Mouse (Mus musculus) neural tube, embryonic 12.5 days (tissue): Measurements from ENCODE around the gene Defb23. TPM values are rescaled to one million over a fixed set of nuclear protein-coding genes. Genes with fewer than 3 reads are reported as not detected.

Source experiments
- ATAC-seq: fragments of 200-750 bp; cut with Nextera tagmentation; 2 replicates; pipeline ENCODE4 v1.8.0; 2017; ENCODE audit warnings: low read depth, mild to moderate bottlenecking, moderate TSS enrichment, moderate library complexity; ENCODE audit not compliant: low FRiP score
- H3K27ac ChIP-seq: fragments of 300-500 bp; sonication (generic); 2 replicates; pipeline ENCODE4 v1.5.1; 2016
- H3K27me3 ChIP-seq: fragments of 300-500 bp; sonication (generic); replicated peaks from 2 replicates; pipeline ENCODE4 v1.6.1; 2016; ENCODE audit warnings: mild to moderate bottlenecking
- H3K36me3 ChIP-seq: fragments of 300-500 bp; sonication (generic); 2 replicates; pipeline ENCODE4 v1.6.1; 2016; ENCODE audit warnings: mild to moderate bottlenecking
- H3K4me1 ChIP-seq: fragments of 300-500 bp; sonication (generic); 2 replicates; pipeline ENCODE4 v1.6.1; 2016
- H3K4me2 ChIP-seq: fragments of 300-500 bp; sonication (generic); replicated peaks from 2 replicates; pipeline ENCODE4 v1.6.1; 2016; ENCODE audit warnings: mild to moderate bottlenecking
- H3K4me3 ChIP-seq: fragments of 300-500 bp; sonication (generic); 2 replicates; pipeline ENCODE4 v1.5.1; 2016
- H3K9ac ChIP-seq: fragments of 300-500 bp; sonication (generic); 2 replicates; pipeline ENCODE4 v1.6.1; 2016; ENCODE audit warnings: mild to moderate bottlenecking
- H3K9me3 ChIP-seq: fragments of 300-500 bp; sonication (generic); 2 replicates; pipeline ENCODE4 v1.6.1; 2016; ENCODE audit warnings: mild to moderate bottlenecking
- WGBS: fragments of 180-500 bp; shearing (Covaris S2); methylation state at CpG from one replicate; pipeline ENCODE4 v1.1.7; 2016; 5-methylcytosine and 5-hydroxymethylcytosine counted together
- polyA plus RNA-seq: library from polyadenylated mRNA; unstranded; fragments of >200 nt; fragmentation: Nextera tagmentation; extraction: Ambion mirVana; gene quantifications from 2 replicates; pipeline ENCODE4 v1.2.1, GENCODE M21; 2016

The Defb23 gene
- polyA plus RNA-seq, result not detected in 2 replicates

DNA sequence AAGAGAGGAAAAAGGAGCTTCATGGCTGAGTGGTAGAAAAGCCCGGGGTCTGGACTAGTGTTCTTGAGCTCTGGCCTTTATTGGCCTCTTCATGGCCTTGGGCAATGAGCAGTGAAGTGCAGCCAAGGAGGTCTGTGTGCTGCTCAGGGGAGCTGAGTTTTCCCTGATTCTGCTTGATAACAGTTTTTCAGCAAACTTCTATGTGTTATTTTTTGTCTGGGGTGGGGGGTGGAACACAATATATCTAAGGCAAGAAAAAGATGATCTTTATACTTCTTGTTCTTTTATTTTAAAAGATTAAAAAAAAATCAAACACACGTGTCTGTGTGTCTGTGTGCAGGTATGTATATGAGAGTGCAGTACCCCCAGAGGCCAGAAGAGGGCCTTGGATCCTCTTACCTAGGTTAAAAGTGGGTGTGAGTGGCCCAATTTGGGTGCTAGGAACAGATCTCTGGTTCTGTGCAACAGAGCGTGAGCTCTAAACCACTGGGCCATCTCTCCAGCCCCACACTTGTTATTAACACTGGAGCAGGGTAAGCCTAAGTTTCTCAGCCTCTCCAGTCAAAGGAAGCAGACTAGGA is at the start of gene Defb23:
Gene Defb23, minus strand, starts transcription at position 51 of the 581 bp plus-strand sequence.
- Histone ChIP-seq H3K9me3 (no peaks in the 10 kb centered on the region; the same call in 1 of the 2 replicates), H3K9ac (no peak within 1 kb of the TSS), H3K4me3 (no peak within 1 kb of the TSS), H3K27ac (no peak within 1 kb of the TSS), H3K27me3 (no peaks in the 10 kb centered on the region), H3K4me2 (no peak within 1 kb of the TSS), H3K36me3 (no peaks in the 10 kb centered on the region), H3K4me1 (no peaks in the 10 kb centered on the region)
- no peak for ATAC-seq
- WGBS, result 91% methylated on average over 3 of the region's 3 CpGs

DNA sequence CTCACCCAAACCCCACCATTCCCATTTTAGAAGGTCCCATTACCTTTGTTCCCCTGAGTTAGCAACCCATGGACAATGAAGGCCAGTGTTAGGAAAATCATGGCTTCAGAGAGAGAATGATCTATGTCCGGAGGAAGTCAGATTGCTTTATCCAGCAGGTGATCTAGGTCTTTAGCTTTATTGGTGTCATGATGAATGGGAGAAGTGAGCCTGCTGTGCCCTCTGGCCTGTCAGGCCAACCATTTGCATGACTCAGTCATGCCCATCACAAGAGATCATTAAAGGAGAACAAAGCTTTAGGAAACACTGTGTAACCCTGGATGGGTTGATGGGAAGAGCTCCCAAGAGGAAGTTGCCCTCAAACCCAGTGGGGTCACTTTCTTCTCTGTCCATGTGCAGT is 47.2 kb upstream of the Defb23 start, which contains the start of gene Defb26:
Gene Defb26, minus strand, starts transcription at position 101 of the 400 bp plus-strand sequence.
- no peak for ATAC-seq
- no peaks in the 10 kb centered on the region for H3K36me3 ChIP-seq
- 65% methylated on average over 1 of the region's 1 CpGs for WGBS
- no peaks in the 10 kb centered on the region for H3K27me3 ChIP-seq
- no peak within 1 kb of the TSS for H3K9ac ChIP-seq
- H3K27ac ChIP-seq, result no peak within 1 kb of the TSS
- H3K4me1 ChIP-seq, result no peaks in the 10 kb centered on the region
- H3K4me3 ChIP-seq, result no peak within 1 kb of the TSS
- H3K4me2 ChIP-seq, result no peak within 1 kb of the TSS
- H3K9me3 ChIP-seq, result no peaks in the 10 kb centered on the region

DNA sequence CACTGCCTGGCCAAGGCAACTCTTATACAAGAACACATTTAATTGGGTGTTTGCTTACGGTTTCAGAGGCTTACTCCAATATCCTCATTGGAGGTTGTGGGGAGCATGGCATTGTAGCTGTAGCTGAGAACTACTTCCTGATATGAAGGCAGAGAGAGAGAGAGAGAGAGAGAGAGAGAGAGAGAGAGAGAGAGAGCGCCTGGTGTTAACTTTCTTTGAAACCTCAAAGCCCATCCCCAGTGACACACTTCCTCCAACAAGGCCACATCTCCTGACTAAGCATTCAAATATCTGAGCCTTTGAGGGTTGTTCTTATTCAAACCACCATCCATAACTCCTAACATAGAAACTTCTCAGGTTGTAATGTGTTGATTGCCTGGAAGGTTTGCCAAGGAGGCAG is 39.5 kb upstream of the Defb23 start:
- 90% methylated on average over 2 of the region's 2 CpGs for WGBS
- H3K4me1 ChIP-seq, result no peaks in the 10 kb centered on the region
- H3K4me2 ChIP-seq, result no peak overlapping the region
- H3K36me3 ChIP-seq, result no peaks in the 10 kb centered on the region
- H3K27ac ChIP-seq, result no peak overlapping the region
- H3K9me3 ChIP-seq, result no peaks in the 10 kb centered on the region
- H3K9ac ChIP-seq, result no peak overlapping the region
- no peaks in the 10 kb centered on the region for H3K27me3 ChIP-seq
- no peak for ATAC-seq
- no peak overlapping the region for H3K4me3 ChIP-seq

GRCm38 (mm10) chr2:152500863-152501229 is 36.4 kb upstream of the Defb23 start:
- Histone ChIP-seq H3K36me3 (no peaks in the 10 kb centered on the region), H3K4me2 (no peak overlapping the region), H3K27ac (no peak overlapping the region), H3K4me3 (no peak overlapping the region), H3K4me1 (no peaks in the 10 kb centered on the region), H3K27me3 (no peaks in the 10 kb centered on the region), H3K9me3 (no peaks in the 10 kb centered on the region), H3K9ac (no peak overlapping the region)
- 81% methylated on average over 6 of the region's 6 CpGs for WGBS
- ATAC-seq, result no peak

GRCm38 (mm10) chr2:152500204-152500862 is 35.9 kb upstream of the Defb23 start:
- Histone ChIP-seq H3K4me1 (no peaks in the 10 kb centered on the region), H3K4me3 (no peak overlapping the region), H3K4me2 (no peak overlapping the region), H3K9ac (no peak overlapping the region), H3K36me3 (no peaks in the 10 kb centered on the region), H3K9me3 (no peaks in the 10 kb centered on the region), H3K27ac (no peak overlapping the region), H3K27me3 (no peaks in the 10 kb centered on the region)
- WGBS, result 83% methylated on average over 7 of the region's 7 CpGs
- no peak for ATAC-seq

- no peak overlapping the region for H3K27ac ChIP-seq
- no peak overlapping the region for H3K4me2 ChIP-seq
- ATAC-seq, result no peak
- H3K9ac ChIP-seq, result no peak overlapping the region
- no peaks in the 10 kb centered on the region for H3K36me3 ChIP-seq
- no peaks in the 10 kb centered on the region for H3K4me1 ChIP-seq
- no peaks in the 10 kb centered on the region for H3K9me3 ChIP-seq
- WGBS, result 85% methylated on average over 6 of the region's 6 CpGs
- no peak overlapping the region for H3K4me3 ChIP-seq
- H3K27me3 ChIP-seq, result no peaks in the 10 kb centered on the region
Measured at GRCm38 (mm10) chr2:152498020-152498419, 33.6 kb upstream of the Defb23 start.

- no peaks in the 10 kb centered on the region for H3K27me3 ChIP-seq
- H3K36me3 ChIP-seq, result no peaks in the 10 kb centered on the region
- no peak overlapping the region for H3K4me3 ChIP-seq
- H3K9ac ChIP-seq, result no peak overlapping the region
- no peak overlapping the region for H3K27ac ChIP-seq
- H3K4me1 ChIP-seq, result no peaks in the 10 kb centered on the region
- no peak for ATAC-seq
- no peaks in the 10 kb centered on the region for H3K9me3 ChIP-seq
- WGBS, result 81% methylated on average over 6 of the region's 6 CpGs
- H3K4me2 ChIP-seq, result no peak overlapping the region
Measured at GRCm38 (mm10) chr2:152493151-152493550, 28.7 kb upstream of the Defb23 start.

DNA sequence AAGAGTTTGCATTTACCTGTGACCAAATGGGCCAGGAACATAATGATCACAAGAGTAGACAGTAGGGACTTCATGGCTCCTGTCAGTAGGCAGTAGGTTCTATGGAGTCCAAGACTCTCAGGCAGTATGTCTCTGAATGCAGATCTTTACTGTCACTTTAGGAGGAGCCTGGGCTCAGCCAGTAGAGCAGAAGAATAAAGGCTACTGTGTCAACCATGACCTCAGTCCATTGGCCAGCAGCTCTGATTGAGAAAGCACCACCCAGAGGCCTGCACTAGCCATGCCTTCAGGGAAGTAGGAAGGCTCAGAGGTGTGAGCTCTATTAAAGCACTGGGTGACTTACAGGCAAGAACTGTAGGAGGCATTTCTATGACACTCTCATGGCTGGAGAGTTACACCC is 25.6 kb upstream of the Defb23 start, which contains the start of gene Defb22:
Gene Defb22, minus strand, starts transcription at position 101 of the 400 bp plus-strand sequence.
- H3K9ac ChIP-seq, result no peak within 1 kb of the TSS
- H3K4me1 ChIP-seq, result no peaks in the 10 kb centered on the region
- no peak within 1 kb of the TSS for H3K27ac ChIP-seq
- no peaks in the 10 kb centered on the region for H3K36me3 ChIP-seq
- H3K4me2 ChIP-seq, result no peak within 1 kb of the TSS
- H3K4me3 ChIP-seq, result no peak within 1 kb of the TSS
- no peak for ATAC-seq
- H3K9me3 ChIP-seq, result no peaks in the 10 kb centered on the region
- no peaks in the 10 kb centered on the region for H3K27me3 ChIP-seq

DNA sequence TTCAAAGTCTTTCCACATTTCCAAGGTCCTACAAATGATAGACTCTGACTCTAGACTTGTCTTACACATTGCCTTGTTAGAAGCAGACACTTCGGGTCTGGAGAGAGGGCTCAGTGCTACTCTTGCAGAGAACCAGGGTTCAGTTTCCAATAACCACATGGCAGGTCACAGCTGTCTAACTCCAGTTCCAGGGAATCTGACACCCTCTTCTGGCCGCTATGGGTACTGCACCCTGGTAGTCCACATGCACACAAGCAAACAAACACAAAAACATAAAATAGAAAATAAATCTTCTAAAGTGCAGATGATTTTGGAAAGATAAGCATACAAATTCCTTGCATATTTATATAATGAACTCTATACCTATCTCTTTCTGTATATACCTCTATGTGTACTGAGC is 22.6 kb upstream of the Defb23 start:
- no peak for ATAC-seq

DNA sequence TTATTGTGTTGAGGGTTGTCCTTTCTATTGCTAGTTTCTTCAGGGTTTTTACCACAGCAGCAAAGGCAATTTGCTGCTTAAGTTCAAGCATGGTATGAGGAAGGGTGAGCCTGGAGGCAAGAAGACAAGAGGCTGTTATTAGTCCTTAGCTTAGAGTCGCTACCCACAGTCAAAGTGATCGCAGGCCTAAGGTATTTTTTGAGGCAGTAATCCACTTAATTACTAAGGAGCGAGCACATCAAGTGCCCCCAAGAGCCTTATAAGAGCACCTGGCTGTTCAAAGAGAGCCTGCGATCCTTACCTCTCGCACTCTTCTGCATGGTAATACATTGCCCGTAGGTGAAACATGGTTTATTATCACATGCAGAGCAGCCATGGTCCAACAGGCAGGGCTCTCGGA is 17.3 kb upstream of the Defb23 start:
- Histone ChIP-seq H3K4me1 (no peaks in the 10 kb centered on the region), H3K9me3 (no peaks in the 10 kb centered on the region), H3K4me2 (no peak overlapping the region), H3K4me3 (no peak overlapping the region), H3K27ac (no peak overlapping the region), H3K27me3 (no peaks in the 10 kb centered on the region), H3K9ac (no peak overlapping the region), H3K36me3 (no peaks in the 10 kb centered on the region)
- ATAC-seq, result no peak
- WGBS, result 90% methylated on average over 7 of the region's 7 CpGs

More for the DNA sequence above, 22.6 kb upstream of the Defb23 start:
- Histone ChIP-seq H3K9me3 (no peaks in the 10 kb centered on the region), H3K9ac (no peak overlapping the region), H3K27ac (no peak overlapping the region), H3K27me3 (no peaks in the 10 kb centered on the region), H3K4me3 (no peak overlapping the region), H3K36me3 (no peaks in the 10 kb centered on the region), H3K4me1 (no peaks in the 10 kb centered on the region), H3K4me2 (no peak overlapping the region)
- WGBS, result 78% methylated on average over 2 of the region's 2 CpGs

- Histone ChIP-seq H3K4me3 (no peak overlapping the region), H3K9me3 (no peaks in the 10 kb centered on the region), H3K27ac (no peak overlapping the region), H3K27me3 (no peaks in the 10 kb centered on the region), H3K4me2 (no peak overlapping the region), H3K36me3 (no peaks in the 10 kb centered on the region), H3K4me1 (no peaks in the 10 kb centered on the region), H3K9ac (no peak overlapping the region)
- ATAC-seq, result no peak
- 91% methylated on average over 3 of the region's 3 CpGs for WGBS
Measured at GRCm38 (mm10) chr2:152480881-152481280, 16.5 kb upstream of the Defb23 start.

DNA sequence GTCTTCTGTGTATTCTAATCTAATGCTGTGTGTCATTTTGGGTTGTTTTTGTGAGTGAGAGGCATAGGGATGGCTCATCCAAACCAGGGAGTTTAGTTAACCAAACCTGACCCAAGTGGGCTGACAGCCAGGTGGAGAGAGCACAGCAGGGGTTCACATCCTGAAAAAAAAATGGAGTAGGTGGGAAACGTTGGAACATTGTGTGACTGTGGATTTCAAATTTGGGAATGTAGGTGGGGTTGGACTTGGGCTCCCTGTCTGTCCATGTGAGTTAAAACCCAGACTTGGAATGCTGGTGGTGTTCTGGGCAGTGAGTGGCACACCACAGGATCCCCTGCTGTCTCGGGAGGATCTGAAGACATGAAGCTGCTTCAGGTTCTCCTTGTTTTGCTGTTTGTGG is 12.3 kb upstream of the Defb23 start, which contains the start of gene Defb20:
Gene Defb20, plus strand, starts transcription at position 301 of the 400 bp plus-strand sequence.
- WGBS, result 70% methylated on average over 2 of the region's 2 CpGs
- ATAC-seq, result no peak
- H3K36me3 ChIP-seq, result no peaks in the 10 kb centered on the region

DNA sequence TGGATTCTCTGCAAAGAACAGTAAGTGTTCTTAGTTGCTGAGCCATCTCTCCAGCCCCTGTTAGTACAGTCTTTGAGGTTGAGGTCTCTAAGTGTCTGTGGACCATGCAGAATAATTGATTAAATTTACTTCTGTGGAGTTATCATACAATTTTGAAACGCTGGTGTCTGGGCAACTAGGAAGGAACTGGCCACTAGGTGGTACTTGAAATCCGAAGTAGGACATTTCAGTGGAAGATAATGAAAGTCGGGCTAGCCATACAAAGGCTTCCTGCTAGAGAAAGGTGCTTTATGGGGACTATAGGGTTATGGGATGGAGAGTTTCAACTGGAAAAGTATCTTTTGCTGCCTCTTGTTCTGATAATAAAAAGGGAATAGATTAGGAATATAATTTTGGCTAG is 8.0 kb upstream of the Defb23 start:
- Histone ChIP-seq H3K27ac (no peak overlapping the region), H3K9ac (no peak overlapping the region), H3K36me3 (no peaks in the 10 kb centered on the region)

More for the DNA sequence above, 12.3 kb upstream of the Defb23 start, which contains the start of gene Defb20:
- Histone ChIP-seq H3K27ac (no peak within 1 kb of the TSS), H3K4me3 (no peak within 1 kb of the TSS), H3K27me3 (no peaks in the 10 kb centered on the region), H3K4me1 (no peaks in the 10 kb centered on the region), H3K4me2 (no peak within 1 kb of the TSS), H3K9me3 (no peaks in the 10 kb centered on the region), H3K9ac (no peak within 1 kb of the TSS)

More for the DNA sequence above, 8.0 kb upstream of the Defb23 start:
- H3K27me3 ChIP-seq, result no peaks in the 10 kb centered on the region
- 37% methylated on average over 3 of the region's 3 CpGs for WGBS
- H3K4me1 ChIP-seq, result no peaks in the 10 kb centered on the region
- H3K4me2 ChIP-seq, result no peak overlapping the region
- no peaks in the 10 kb centered on the region for H3K9me3 ChIP-seq
- no peak overlapping the region for H3K4me3 ChIP-seq
- no peak for ATAC-seq
